Comparison of ENCODE assay signal across 8 mouse cellular contexts in the genomic region with DNA sequence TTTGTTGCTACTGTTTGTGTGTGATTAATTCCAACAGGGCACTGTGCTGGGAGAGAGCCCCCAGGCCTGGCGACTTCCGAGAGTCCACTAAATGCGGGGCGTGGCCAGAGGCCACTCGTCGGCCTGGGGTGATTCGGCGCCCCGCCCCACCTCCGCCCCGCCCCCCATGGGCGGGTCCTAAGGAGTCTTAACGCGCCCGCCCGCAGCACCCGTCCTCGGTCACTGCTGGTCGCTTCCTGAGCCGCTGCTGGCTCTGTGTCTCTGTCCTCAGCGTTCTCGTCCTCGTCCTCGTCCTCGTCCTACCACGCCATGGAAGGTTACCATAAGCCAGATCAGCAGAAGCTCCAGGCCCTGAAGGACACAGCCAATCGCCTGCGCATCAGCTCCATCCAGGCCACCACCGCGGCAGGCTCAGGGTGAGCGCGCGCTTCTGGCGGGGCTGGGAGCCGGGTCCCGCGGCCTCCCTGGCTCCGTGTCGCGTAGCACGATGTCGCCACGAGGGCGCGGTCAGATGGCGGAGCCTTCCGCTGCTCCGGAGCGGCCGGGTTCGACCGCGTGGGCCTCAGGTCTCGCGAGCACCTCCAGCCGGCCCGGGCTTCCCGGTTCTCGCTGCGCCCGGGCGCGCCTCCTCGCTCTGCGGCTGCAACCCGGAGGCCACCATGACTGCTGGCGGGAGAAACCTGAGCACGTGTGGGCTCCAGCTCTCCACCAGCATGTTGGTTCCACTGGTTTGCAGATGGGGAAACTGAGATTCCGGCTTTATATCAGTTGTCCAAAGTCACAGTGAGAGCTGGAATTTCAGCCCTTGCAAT. TPM values are rescaled to one million over a fixed set of nuclear protein-coding genes. Genes with fewer than 3 reads are reported as not detected.
DNase-seq lines count a peak whose midpoint lies in the region; ATAC-seq lines count a peak whose summit lies in the region.

No protein-coding gene starts in this region.

- peak overlapping the region; percentile 92 for H3K4me2 ChIP-seq in embryonic facial prominence, embryonic 14.5 days (ENCODE audit: low read depth, low read length)
- peak overlapping the region; percentile 81 for H3K4me2 ChIP-seq in kidney, embryonic 14.5 days (replicated peaks; ENCODE audit: low read depth, low read length)
- H3K4me2 ChIP-seq in limb, embryonic 15.5 days = peak overlapping the region; percentile 83

- WGBS in embryonic facial prominence, embryonic 14.5 days = under 1% methylated on average over 40 of the region's 69 CpGs
- WGBS in kidney, embryonic 14.5 days = under 1% methylated on average over 69 of the region's 69 CpGs
- WGBS in limb, embryonic 15.5 days = under 1% methylated on average over 68 of the region's 69 CpGs

- H3K36me3 ChIP-seq in embryonic facial prominence, embryonic 14.5 days (ENCODE audit: control insufficient read depth, insufficient read depth, low read length) = no peaks in the 10 kb centered on the region
- H3K36me3 ChIP-seq in kidney, embryonic 14.5 days (ENCODE audit: control insufficient read depth, insufficient read depth, low read length) = peaks cover 6% of the 10 kb centered on the region; the same call in 1 of the 2 replicates
- no peaks in the 10 kb centered on the region for H3K36me3 ChIP-seq in limb, embryonic 15.5 days

- H3K4me3 ChIP-seq in embryonic facial prominence, embryonic 14.5 days (ENCODE audit: low read depth, low read length) = peak overlapping the region; percentile 75
- peak overlapping the region; percentile 76 for H3K4me3 ChIP-seq in kidney, embryonic 14.5 days (ENCODE audit: low read length)
- H3K4me3 ChIP-seq in limb, embryonic 15.5 days = peak overlapping the region; percentile 57

- H3K9ac ChIP-seq in embryonic facial prominence, embryonic 14.5 days (ENCODE audit: low read depth, low read length) = peak overlapping the region; percentile 88
- H3K9ac ChIP-seq in kidney, embryonic 14.5 days (ENCODE audit: low read depth, low read length) = peak overlapping the region; percentile 89
- H3K9ac ChIP-seq in limb, embryonic 15.5 days = peak overlapping the region; percentile 61

- no peaks in the 10 kb centered on the region for H3K27me3 ChIP-seq in embryonic facial prominence, embryonic 14.5 days (replicated peaks; ENCODE audit: control insufficient read depth, insufficient read depth, low read length)
- no peaks in the 10 kb centered on the region for H3K27me3 ChIP-seq in kidney, embryonic 14.5 days (ENCODE audit: control insufficient read depth, insufficient read depth, low read length)
- no peaks in the 10 kb centered on the region for H3K27me3 ChIP-seq in limb, embryonic 15.5 days

- H3K9me3 ChIP-seq in embryonic facial prominence, embryonic 14.5 days (ENCODE audit: control insufficient read depth, low read length) = no peaks in the 10 kb centered on the region
- no peaks in the 10 kb centered on the region for H3K9me3 ChIP-seq in kidney, embryonic 14.5 days (ENCODE audit: control insufficient read depth, low read length)
- H3K9me3 ChIP-seq in limb, embryonic 15.5 days = no peaks in the 10 kb centered on the region

- peak; percentile 95 for ATAC-seq in embryonic facial prominence, embryonic 14.5 days (ENCODE audit: low read depth)
- peak; percentile 96 for ATAC-seq in kidney, embryonic 14.5 days (ENCODE audit: low FRiP score, low TSS enrichment)
- ATAC-seq in limb, embryonic 15.5 days (ENCODE audit: insufficient number of reproducible peaks, low FRiP score, low TSS enrichment, low read depth) = peak; percentile 92

- peak overlapping the region; percentile 90 for H3K27ac ChIP-seq in embryonic facial prominence, embryonic 14.5 days (replicated peaks; ENCODE audit: low read depth, low read length)
- peak overlapping the region; percentile 91 for H3K27ac ChIP-seq in kidney, embryonic 14.5 days (ENCODE audit: low read depth, low read length)
- peak overlapping the region; percentile 94 for H3K27ac ChIP-seq in limb, embryonic 15.5 days

- DNase-seq in 3T3-L1 (ENCODE audit: low read depth, low spot score) = peak; percentile 81
- peak; percentile 95 to 98 for DNase-seq in adrenal gland, postnatal 4 days (ENCODE audit: low spot score in 2 of 2)
- peak; percentile 98 for DNase-seq in embryonic facial prominence, embryonic 14.5 days (ENCODE audit: low spot score)
- peak; percentile 95 to 96 for DNase-seq in heart, adult 9 months (ENCODE audit: low spot score in 2 of 2)
- DNase-seq in monocyte, adult 2 months (ENCODE audit: low read depth in 1 of 2, low spot score in 2 of 2) = peak; percentile 63 to 86
- peak; percentile 92 to 96 for DNase-seq in spleen, postnatal 36 days (ENCODE audit: low spot score in 2 of 2)

- peaks cover 25% of the 10 kb centered on the region for H3K4me1 ChIP-seq in embryonic facial prominence, embryonic 14.5 days (ENCODE audit: control insufficient read depth, insufficient read depth, low read length)
- H3K4me1 ChIP-seq in kidney, embryonic 14.5 days (ENCODE audit: control insufficient read depth, insufficient read depth, low read length) = peaks cover 25% of the 10 kb centered on the region
- H3K4me1 ChIP-seq in limb, embryonic 15.5 days = peaks cover 36% of the 10 kb centered on the region

RNA-seq across cellular contexts. Expression of a gene that starts 1.0 kb away (rescaled TPM):
- 100 to 1,000 TPM; 399 to 408 TPM for total RNA-seq in adrenal gland, postnatal 4 days (2021)
- polyA plus RNA-seq in embryonic facial prominence, embryonic 14.5 days (2014; fragmentation: Nextera tagmentation; extraction: Ambion mirVana) = 91.9 and 110 TPM in 2 replicates
- 94.0 and 174 TPM in 2 replicates for polyA plus RNA-seq in kidney, embryonic 14.5 days (2014; fragmentation: Nextera tagmentation; extraction: Ambion mirVana)
- polyA plus RNA-seq in limb, embryonic 15.5 days (2015; fragmentation: Nextera tagmentation; extraction: Ambion mirVana) = 194 and 206 TPM in 2 replicates

RNA-seq across cellular contexts. Expression of a gene that starts 57.9 kb away (rescaled TPM):
- total RNA-seq in adrenal gland, postnatal 4 days (2021) = 10 to 100 TPM; 32.7 to 32.9 TPM
- polyA plus RNA-seq in embryonic facial prominence, embryonic 14.5 days (2014; fragmentation: Nextera tagmentation; extraction: Ambion mirVana) = 3.5 and 3.8 TPM in 2 replicates
- 3.1 and 5.1 TPM in 2 replicates for polyA plus RNA-seq in kidney, embryonic 14.5 days (2014; fragmentation: Nextera tagmentation; extraction: Ambion mirVana)
- 2.3 and 2.4 TPM in 2 replicates for polyA plus RNA-seq in limb, embryonic 15.5 days (2015; fragmentation: Nextera tagmentation; extraction: Ambion mirVana)

Comparison
In these comparisons a context has a peak if more than half of its experiments do, and no peak if none do; other contexts are left out.
1. Peak in every context shown above with its lines: DNase-seq, ATAC-seq, H3K4me3 ChIP-seq and H3K27ac ChIP-seq.